Mouse (Mus musculus) liver, embryonic 12.5 days (tissue): ENCODE measurements around the gene Zfp663. TPM values are rescaled to one million over a fixed set of nuclear protein-coding genes. Genes with fewer than 3 reads are reported as not detected.

ENCODE experiments used
- ATAC-seq: fragments of 200-750 bp; cut with Nextera tagmentation; 2 replicates; pipeline ENCODE4 v1.8.0; 2017; ENCODE audit warnings: moderate number of reproducible peaks, mild to moderate bottlenecking, moderate library complexity
- H3K27ac ChIP-seq: fragments of 300-500 bp; sonication (generic); 2 replicates; pipeline ENCODE4 v1.5.1; 2016; ENCODE audit warnings: mild to moderate bottlenecking
- H3K27me3 ChIP-seq: fragments of 300-500 bp; sonication (generic); replicated peaks from 2 replicates; pipeline ENCODE4 v1.6.1; 2016; ENCODE audit warnings: mild to moderate bottlenecking, moderate library complexity
- H3K36me3 ChIP-seq: fragments of 300-500 bp; sonication (generic); 2 replicates; pipeline ENCODE4 v1.6.1; 2016; ENCODE audit warnings: mild to moderate bottlenecking, moderate library complexity
- H3K4me1 ChIP-seq: fragments of 300-500 bp; sonication (generic); 2 replicates; pipeline ENCODE4 v1.6.1; 2016
- H3K4me2 ChIP-seq: fragments of 300-500 bp; sonication (generic); 2 replicates; pipeline ENCODE4 v1.6.1; 2016; ENCODE audit warnings: mild to moderate bottlenecking, moderate library complexity
- H3K4me3 ChIP-seq: fragments of 300-500 bp; sonication (generic); 2 replicates; pipeline ENCODE4 v1.5.1; 2016; ENCODE audit warnings: mild to moderate bottlenecking, moderate library complexity
- H3K9ac ChIP-seq: fragments of 300-500 bp; sonication (generic); 2 replicates; pipeline ENCODE4 v1.6.1; 2016; ENCODE audit warnings: mild to moderate bottlenecking, moderate library complexity
- H3K9me3 ChIP-seq: fragments of 300-500 bp; sonication (generic); replicated peaks from 2 replicates; pipeline ENCODE4 v1.6.1; 2016; ENCODE audit warnings: mild to moderate bottlenecking, moderate library complexity
- WGBS: fragments of 180-500 bp; shearing (Covaris S2); methylation state at CpG from one replicate; pipeline ENCODE4 v1.1.7; 2016; ENCODE audit not compliant: insufficient replicate concordance; 5-methylcytosine and 5-hydroxymethylcytosine counted together
- polyA plus RNA-seq: library from polyadenylated mRNA; unstranded; fragments of >200 nt; fragmentation: Nextera tagmentation; extraction: Ambion mirVana; gene quantifications from 2 replicates; pipeline ENCODE4 v1.2.1, GENCODE M21; 2016

Zfp663 gene
- 0.14 TPM in 1 of 2 replicates, not detected in the other for polyA plus RNA-seq

DNA sequence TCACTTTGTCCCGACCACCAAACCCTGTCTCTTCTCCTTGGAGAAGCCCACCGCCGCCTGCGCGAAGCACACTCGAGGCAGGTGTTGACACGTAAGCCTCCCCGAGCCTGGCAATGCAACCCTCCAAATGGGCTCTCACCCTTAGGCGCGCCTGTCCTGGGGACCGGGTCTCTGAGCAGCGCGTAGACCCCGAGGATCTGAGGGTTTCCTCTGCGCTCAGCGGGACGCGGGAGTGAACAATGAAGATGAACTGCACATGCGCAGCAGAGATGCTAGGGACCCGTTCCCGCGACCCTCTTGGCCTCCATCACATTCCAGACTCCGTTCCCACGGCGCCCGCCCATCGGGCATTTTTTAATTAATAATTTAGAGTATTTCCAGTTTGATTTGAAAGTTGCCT lies at the start of gene Zfp663:
Gene Zfp663, minus strand, starts transcription at position 234 of the 400 bp plus-strand sequence.
- H3K9ac ChIP-seq: no peak within 1 kb of the TSS
- H3K9me3 ChIP-seq: no peaks in the 10 kb centered on the region
- peaks cover 17% of the 10 kb centered on the region for H3K4me1 ChIP-seq
- WGBS: 5% methylated on average over 27 of the region's 27 CpGs
- peaks cover 45% of the 10 kb centered on the region for H3K27me3 ChIP-seq
- peak within 1 kb of the TSS; percentile 11 for H3K4me3 ChIP-seq
- no peak within 1 kb of the TSS for H3K27ac ChIP-seq
- no peaks in the 10 kb centered on the region for H3K36me3 ChIP-seq
- ATAC-seq: no peak
- H3K4me2 ChIP-seq: peak within 1 kb of the TSS; percentile 45

DNA sequence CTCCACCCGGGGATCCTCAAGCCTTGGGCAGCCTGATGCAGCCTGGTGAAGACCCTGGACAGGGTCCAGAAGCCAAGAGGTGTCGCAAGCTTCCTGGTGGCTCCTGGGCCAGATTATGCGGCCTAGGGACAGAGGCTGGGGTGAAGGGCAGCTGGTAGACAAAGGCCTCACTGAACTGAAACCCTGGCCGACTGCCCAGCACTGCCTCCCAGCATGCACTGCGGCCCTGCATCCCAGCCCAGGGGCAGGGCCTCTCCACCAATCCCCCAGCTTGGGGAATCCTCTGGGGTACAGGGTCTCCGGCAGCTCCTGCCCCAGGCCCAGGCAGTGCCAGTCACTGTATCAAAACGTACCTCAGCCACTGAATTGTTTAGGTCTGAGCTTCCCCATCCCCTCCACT lies 48.8 kb upstream of the Zfp663 start:
- H3K4me3 ChIP-seq: no peak overlapping the region
- peak; percentile 22; the same call in 1 of the 2 replicates for ATAC-seq
- H3K27me3 ChIP-seq: no peaks in the 10 kb centered on the region
- H3K9ac ChIP-seq: no peak overlapping the region
- 66% methylated on average over 7 of the region's 7 CpGs for WGBS
- H3K9me3 ChIP-seq: no peaks in the 10 kb centered on the region
- no peak overlapping the region for H3K27ac ChIP-seq
- no peak overlapping the region for H3K4me2 ChIP-seq
- no peaks in the 10 kb centered on the region for H3K36me3 ChIP-seq
- H3K4me1 ChIP-seq: peaks cover 34% of the 10 kb centered on the region

GRCm38 (mm10) chr2:165415795-165416194 lies 47.3 kb upstream of the Zfp663 start:
- no peaks in the 10 kb centered on the region for H3K9me3 ChIP-seq
- no peaks in the 10 kb centered on the region for H3K27me3 ChIP-seq
- peaks cover 34% of the 10 kb centered on the region for H3K4me1 ChIP-seq
- no peak overlapping the region; the same call in 1 of the 2 replicates for H3K27ac ChIP-seq
- 58% methylated on average over 6 of the region's 6 CpGs for WGBS
- no peak overlapping the region for H3K4me3 ChIP-seq
- no peak overlapping the region for H3K4me2 ChIP-seq
- H3K9ac ChIP-seq: no peak overlapping the region
- H3K36me3 ChIP-seq: no peaks in the 10 kb centered on the region
- no peak for ATAC-seq

DNA sequence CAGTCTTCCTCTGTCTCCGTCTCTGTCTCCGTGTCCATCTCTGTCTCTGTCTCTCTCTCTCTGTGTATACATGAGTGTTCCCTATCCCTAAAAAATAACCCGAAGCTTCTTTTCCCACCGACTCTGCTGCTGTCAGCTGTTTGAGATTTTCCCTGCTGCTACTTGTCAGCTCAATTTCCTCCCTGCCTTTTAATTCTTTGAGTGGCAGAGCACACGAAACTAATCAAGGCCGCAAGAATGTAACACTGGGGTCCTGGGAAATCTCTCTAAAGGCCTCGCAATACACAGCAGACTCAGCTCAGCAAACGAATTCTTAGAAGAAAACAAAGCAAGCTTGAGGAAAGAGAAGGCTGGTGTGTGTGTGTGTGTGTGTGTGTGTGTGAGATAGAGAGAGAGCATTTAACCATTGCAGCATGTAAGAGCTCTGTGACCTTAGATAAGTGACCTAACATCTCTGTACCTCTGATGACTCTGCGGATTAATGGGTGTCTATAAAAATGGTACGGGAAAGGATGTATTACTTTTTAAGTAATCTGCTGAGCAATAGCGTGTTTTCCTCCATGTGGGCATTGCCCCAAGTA lies 46.7 kb upstream of the Zfp663 start:
- no peaks in the 10 kb centered on the region for H3K27me3 ChIP-seq
- H3K4me2 ChIP-seq: no peak overlapping the region
- H3K9me3 ChIP-seq: no peaks in the 10 kb centered on the region
- peak overlapping the region; percentile 36; the same call in 1 of the 2 replicates for H3K27ac ChIP-seq
- H3K36me3 ChIP-seq: no peaks in the 10 kb centered on the region
- peak; percentile 55 for ATAC-seq
- 35% methylated on average over 11 of the region's 11 CpGs for WGBS
- no peak overlapping the region for H3K4me3 ChIP-seq
- H3K4me1 ChIP-seq: peaks cover 34% of the 10 kb centered on the region
- H3K9ac ChIP-seq: no peak overlapping the region

- 50% methylated on average over 5 of the region's 5 CpGs for WGBS
- no peak overlapping the region for H3K4me3 ChIP-seq
- H3K4me1 ChIP-seq: peaks cover 34% of the 10 kb centered on the region
- ATAC-seq: no peak
- no peak overlapping the region for H3K4me2 ChIP-seq
- H3K9ac ChIP-seq: no peak overlapping the region
- no peaks in the 10 kb centered on the region for H3K27me3 ChIP-seq
- H3K27ac ChIP-seq: peak overlapping the region; percentile 36; the same call in 1 of the 2 replicates
- H3K9me3 ChIP-seq: no peaks in the 10 kb centered on the region
- H3K36me3 ChIP-seq: no peaks in the 10 kb centered on the region
These were observed 45.8 kb upstream of the Zfp663 start for GRCm38 (mm10) chr2:165414321-165414720.

DNA sequence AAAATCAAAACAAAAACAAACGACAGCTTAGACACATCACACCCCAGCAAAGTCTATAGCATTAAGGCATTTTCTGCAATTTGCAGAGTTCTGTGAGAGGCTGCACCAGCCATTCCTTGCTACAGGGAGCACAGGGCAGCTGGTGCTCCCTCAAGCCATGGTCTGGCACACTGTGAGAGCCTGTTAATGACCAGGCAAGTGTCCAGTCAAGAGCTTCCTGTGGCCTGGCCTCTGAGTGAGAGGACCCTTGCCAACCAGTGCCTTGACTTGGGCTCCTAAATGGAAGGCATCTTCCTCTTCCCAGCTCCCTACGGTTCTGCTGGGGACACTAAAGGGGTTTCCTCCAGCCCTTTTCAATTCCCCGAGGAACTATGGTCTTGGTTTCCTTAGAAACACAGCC lies 45.4 kb upstream of the Zfp663 start:
- Histone ChIP-seq H3K27me3 (no peaks in the 10 kb centered on the region), H3K4me3 (no peak overlapping the region), H3K36me3 (no peaks in the 10 kb centered on the region), H3K9ac (no peak overlapping the region), H3K4me1 (peaks cover 34% of the 10 kb centered on the region), H3K9me3 (no peaks in the 10 kb centered on the region), H3K4me2 (no peak overlapping the region), H3K27ac (no peak overlapping the region)
- 52% methylated on average over 3 of the region's 3 CpGs for WGBS
- ATAC-seq: no peak

DNA sequence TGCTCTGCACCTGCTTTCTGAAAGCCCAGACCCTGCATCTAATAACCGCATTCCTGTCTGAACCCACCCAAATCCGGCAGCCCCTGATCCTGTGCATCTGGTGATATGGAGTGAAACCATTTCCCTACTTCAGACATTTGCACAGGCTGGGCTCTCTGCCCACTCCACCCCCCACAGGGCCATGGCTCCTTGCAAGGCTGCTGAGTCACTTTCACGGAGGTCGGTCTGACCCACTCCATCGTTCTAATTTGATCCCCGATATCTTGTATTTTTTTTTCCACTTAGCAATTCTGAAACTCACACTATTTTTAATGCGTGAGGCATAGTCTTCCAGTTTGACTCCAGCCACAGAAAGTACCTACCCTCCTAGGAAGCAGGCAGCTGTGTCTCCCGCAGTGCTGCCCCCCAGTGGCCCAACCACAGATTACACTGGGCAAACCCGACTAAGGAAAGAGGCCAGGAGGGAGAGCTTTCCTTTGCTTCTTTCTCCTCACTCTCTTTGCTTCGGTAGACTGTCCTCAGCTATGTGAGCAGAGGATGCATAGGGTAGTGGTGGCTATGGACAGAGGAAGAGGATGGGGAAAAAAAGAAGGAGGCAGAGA lies 39.3 kb upstream of the Zfp663 start:
- no peaks in the 10 kb centered on the region for H3K36me3 ChIP-seq
- no peaks in the 10 kb centered on the region for H3K9me3 ChIP-seq
- no peak overlapping the region for H3K4me3 ChIP-seq
- peaks cover 4% of the 10 kb centered on the region; the same call in 1 of the 2 replicates for H3K27me3 ChIP-seq
- no peak for ATAC-seq
- peaks cover 42% of the 10 kb centered on the region for H3K4me1 ChIP-seq
- no peak overlapping the region for H3K9ac ChIP-seq
- 48% methylated on average over 10 of the region's 10 CpGs for WGBS
- no peak overlapping the region for H3K4me2 ChIP-seq
- no peak overlapping the region for H3K27ac ChIP-seq

GRCm38 (mm10) chr2:165405351-165405750 lies 36.8 kb upstream of the Zfp663 start:
- peak overlapping the region; percentile 76 for H3K27ac ChIP-seq
- H3K4me2 ChIP-seq: no peak overlapping the region
- 14% methylated on average over 6 of the region's 6 CpGs for WGBS
- H3K4me1 ChIP-seq: peaks cover 50% of the 10 kb centered on the region
- no peak overlapping the region for H3K9ac ChIP-seq
- no peaks in the 10 kb centered on the region for H3K9me3 ChIP-seq
- H3K27me3 ChIP-seq: peaks cover 4% of the 10 kb centered on the region; the same call in 1 of the 2 replicates
- H3K36me3 ChIP-seq: no peaks in the 10 kb centered on the region
- H3K4me3 ChIP-seq: no peak overlapping the region
- ATAC-seq: peak; percentile 19; the same call in 1 of the 2 replicates

- peaks cover 50% of the 10 kb centered on the region for H3K4me1 ChIP-seq
- 33% methylated on average over 9 of the region's 9 CpGs for WGBS
- H3K36me3 ChIP-seq: no peaks in the 10 kb centered on the region
- H3K4me2 ChIP-seq: no peak overlapping the region
- no peak overlapping the region for H3K9ac ChIP-seq
- ATAC-seq: peak; percentile 70
- peak overlapping the region; percentile 76 for H3K27ac ChIP-seq
- no peaks in the 10 kb centered on the region for H3K9me3 ChIP-seq
- H3K4me3 ChIP-seq: no peak overlapping the region
- H3K27me3 ChIP-seq: peaks cover 4% of the 10 kb centered on the region; the same call in 1 of the 2 replicates
These were observed 36.4 kb upstream of the Zfp663 start for GRCm38 (mm10) chr2:165404951-165405350.

GRCm38 (mm10) chr2:165398164-165398785 lies 29.7 kb upstream of the Zfp663 start:
- Histone ChIP-seq H3K4me1 (peaks cover 23% of the 10 kb centered on the region), H3K36me3 (no peaks in the 10 kb centered on the region), H3K27ac (no peak overlapping the region), H3K4me3 (no peak overlapping the region), H3K9me3 (no peaks in the 10 kb centered on the region), H3K27me3 (no peaks in the 10 kb centered on the region), H3K9ac (no peak overlapping the region), H3K4me2 (no peak overlapping the region)
- no peak for ATAC-seq
- 60% methylated on average over 15 of the region's 15 CpGs for WGBS

- no peak overlapping the region for H3K27ac ChIP-seq
- WGBS: 77% methylated on average over 23 of the region's 23 CpGs
- no peaks in the 10 kb centered on the region for H3K27me3 ChIP-seq
- peaks cover 17% of the 10 kb centered on the region; the same call in 1 of the 2 replicates for H3K4me1 ChIP-seq
- no peaks in the 10 kb centered on the region for H3K9me3 ChIP-seq
- no peak overlapping the region for H3K4me2 ChIP-seq
- ATAC-seq: no peak
- no peak overlapping the region for H3K4me3 ChIP-seq
- H3K9ac ChIP-seq: no peak overlapping the region
- no peaks in the 10 kb centered on the region for H3K36me3 ChIP-seq
These were observed 29.1 kb upstream of the Zfp663 start for GRCm38 (mm10) chr2:165397502-165398163.
